Mouse (Mus musculus) limb, embryonic 11.5 days (tissue): Measurements from ENCODE around the gene Ppp1r3e. TPM values are rescaled to one million over a fixed set of nuclear protein-coding genes. Genes with fewer than 3 reads are reported as not detected.
A peak's percentile ranks its signal among the peaks of the same experiment; 100 is the strongest.

Experiments used
- ATAC-seq: fragments of 200-750 bp; cut with Nextera tagmentation; 2 replicates; pipeline ENCODE4 v1.8.0; 2017; ENCODE audit warnings: low read depth; ENCODE audit not compliant: insufficient number of reproducible peaks, low FRiP score, low TSS enrichment
- DNase-seq: peaks from one replicate; pipeline ENCODE4 v3.0.0-alpha.2; 2015; ENCODE audit warnings: low spot score
- H3K27ac ChIP-seq: fragments of 300-500 bp; sonication (generic); replicated peaks from 2 replicates; pipeline ENCODE4 v1.5.1; 2014; ENCODE audit warnings: low read depth, mild to moderate bottlenecking, low read length
- H3K27me3 ChIP-seq: fragments of 300-500 bp; sonication (generic); 2 replicates; pipeline ENCODE4 v1.6.1; 2014; ENCODE audit warnings: mild to moderate bottlenecking, low read length, mixed read lengths; ENCODE audit not compliant: control insufficient read depth, insufficient read depth
- H3K36me3 ChIP-seq: fragments of 300-500 bp; sonication (generic); 2 replicates; pipeline ENCODE4 v1.6.1; 2014; ENCODE audit warnings: mild to moderate bottlenecking, low read length, moderate library complexity, mixed read lengths; ENCODE audit not compliant: control insufficient read depth, insufficient read depth
- H3K4me1 ChIP-seq: fragments of 300-500 bp; sonication (generic); 2 replicates; pipeline ENCODE4 v1.6.1; 2014; ENCODE audit warnings: low read length, mixed read lengths; ENCODE audit not compliant: control insufficient read depth, insufficient read depth
- H3K4me2 ChIP-seq: fragments of 300-500 bp; sonication (generic); 2 replicates; pipeline ENCODE4 v1.6.1; 2014; ENCODE audit warnings: low read depth, mild to moderate bottlenecking, moderate library complexity; ENCODE audit not compliant: severe bottlenecking
- H3K4me3 ChIP-seq: fragments of 300-500 bp; sonication (generic); 2 replicates; pipeline ENCODE4 v1.5.1; 2014; ENCODE audit warnings: low read depth, low read length
- H3K9ac ChIP-seq: fragments of 300-500 bp; sonication (generic); 2 replicates; pipeline ENCODE4 v1.6.1; 2014; ENCODE audit warnings: mild to moderate bottlenecking, low read length
- H3K9me3 ChIP-seq: fragments of 300-500 bp; sonication (generic); 2 replicates; pipeline ENCODE4 v1.6.1; 2016; ENCODE audit warnings: low read length; ENCODE audit not compliant: control insufficient read depth
- WGBS: fragments of 180-500 bp; shearing (Covaris S2); extraction: QIAGEN DNeasy Blood & Tissue Kit; methylation state at CpG from one replicate; pipeline ENCODE4 v1.1.7; 2014; 5-methylcytosine and 5-hydroxymethylcytosine counted together
- polyA plus RNA-seq: library from polyadenylated mRNA; unstranded; fragments of >200 nt; fragmentation: Nextera tagmentation; extraction: Ambion mirVana; gene quantifications from 2 replicates; pipeline ENCODE4 v1.2.1, GENCODE M21; 2014

Gene Ppp1r3e
- polyA plus RNA-seq, 1 experiment from 2014 or later = 0.37 TPM

GRCm38 (mm10) chr14:54885309-54885708 lies 8.0 kb upstream of the Ppp1r3e start:
- DNase-seq (no peak), ATAC-seq (no peak)
- H3K27me3 ChIP-seq = no peaks in the 10 kb centered on the region
- H3K4me1 ChIP-seq = peaks cover 9% of the 10 kb centered on the region
- 93% methylated on average over 11 of the region's 11 CpGs for WGBS
- no peak overlapping the region for H3K27ac ChIP-seq
- no peak overlapping the region for H3K9ac ChIP-seq
- no peak overlapping the region for H3K4me3 ChIP-seq
- H3K4me2 ChIP-seq = no peak overlapping the region
- H3K9me3 ChIP-seq = no peaks in the 10 kb centered on the region
- no peaks in the 10 kb centered on the region for H3K36me3 ChIP-seq

GRCm38 (mm10) chr14:54884022-54884712 lies 6.8 kb upstream of the Ppp1r3e start:
- DNase-seq (no peak), ATAC-seq (0 out of 2 replicates have a peak, but pooled peaks have one; percentile 4)
- WGBS = 19% methylated on average over 21 of the region's 21 CpGs
- Histone ChIP-seq H3K27me3 (no peaks in the 10 kb centered on the region), H3K9ac (peak overlapping the region; percentile 53), H3K4me3 (peak overlapping the region; percentile 38), H3K4me1 (peaks cover 9% of the 10 kb centered on the region), H3K36me3 (no peaks in the 10 kb centered on the region), H3K27ac (peak overlapping the region; percentile 72), H3K4me2 (peak overlapping the region; percentile 66), H3K9me3 (no peaks in the 10 kb centered on the region)

GRCm38 (mm10) chr14:54883154-54884021 lies 6.0 kb upstream of the Ppp1r3e start, which contains the start of the genes Bcl2l2 and Gm20521:
TSS of gene Bcl2l2 (plus strand) at chr14:54883377.
TSS of gene Gm20521 (plus strand) at chr14:54883441.
- Histone ChIP-seq H3K27me3 (no peaks in the 10 kb centered on the region; the same call in 1 of the 2 replicates), H3K27ac (peak within 1 kb of the TSS; percentile 72), H3K4me3 (peak within 1 kb of the TSS; percentile 38), H3K9me3 (no peaks in the 10 kb centered on the region), H3K36me3 (no peaks in the 10 kb centered on the region), H3K9ac (peak within 1 kb of the TSS; percentile 53), H3K4me2 (peak within 1 kb of the TSS; percentile 66), H3K4me1 (peaks cover 9% of the 10 kb centered on the region)
- DNase-seq (peak; percentile 83), ATAC-seq (peak; percentile 81)
- WGBS = 1% methylated on average over 27 of the region's 27 CpGs

- peaks cover 18% of the 10 kb centered on the region for H3K27me3 ChIP-seq
- no peaks in the 10 kb centered on the region for H3K36me3 ChIP-seq
- peak overlapping the region; percentile 57 for H3K4me3 ChIP-seq
- WGBS = under 1% methylated on average over 53 of the region's 72 CpGs
- no peaks in the 10 kb centered on the region for H3K9me3 ChIP-seq
- H3K4me1 ChIP-seq = peaks cover 9% of the 10 kb centered on the region
- ATAC-seq (peak; percentile 81), DNase-seq (peak; percentile 86)
- H3K4me2 ChIP-seq = peak overlapping the region; percentile 99
- peak overlapping the region; percentile 72 for H3K9ac ChIP-seq
- no peak overlapping the region for H3K27ac ChIP-seq
Measured at GRCm38 (mm10) chr14:54876539-54877047, 757 bp downstream of the Ppp1r3e start.

- H3K9me3 ChIP-seq = no peaks in the 10 kb centered on the region
- peak overlapping the region; percentile 99 for H3K4me2 ChIP-seq
- peak overlapping the region; percentile 72 for H3K9ac ChIP-seq
- no peaks in the 10 kb centered on the region for H3K36me3 ChIP-seq
- H3K4me3 ChIP-seq = peak overlapping the region; percentile 57
- DNase-seq (no peak), ATAC-seq (peak; percentile 41; the same call in 1 of the 2 replicates)
- 2% methylated on average over 36 of the region's 36 CpGs for WGBS
- H3K27ac ChIP-seq = no peak overlapping the region
- H3K4me1 ChIP-seq = peaks cover 9% of the 10 kb centered on the region
- peaks cover 18% of the 10 kb centered on the region for H3K27me3 ChIP-seq
Measured at GRCm38 (mm10) chr14:54875844-54876538, 1.4 kb downstream of the Ppp1r3e start.

- DNase-seq (no peak), ATAC-seq (no peak)
- Histone ChIP-seq H3K9me3 (no peaks in the 10 kb centered on the region), H3K4me1 (peaks cover 9% of the 10 kb centered on the region), H3K27me3 (peaks cover 18% of the 10 kb centered on the region), H3K9ac (no peak overlapping the region), H3K36me3 (no peaks in the 10 kb centered on the region), H3K4me2 (no peak overlapping the region), H3K4me3 (no peak overlapping the region), H3K27ac (no peak overlapping the region)
- WGBS = 85% methylated on average over 3 of the region's 3 CpGs
Measured at GRCm38 (mm10) chr14:54874165-54874564, 3.2 kb downstream of the Ppp1r3e start.

GRCm38 (mm10) chr14:54870861-54871260 lies 6.5 kb downstream of the Ppp1r3e start, which contains the start of gene Homez:
TSS of gene Homez (minus strand) at chr14:54870961.
- no peaks in the 10 kb centered on the region for H3K36me3 ChIP-seq
- H3K4me3 ChIP-seq = no peak within 1 kb of the TSS
- ATAC-seq (no peak), DNase-seq (no peak)
- peaks cover 5% of the 10 kb centered on the region; the same call in 1 of the 2 replicates for H3K27me3 ChIP-seq
- WGBS = 90% methylated on average over 5 of the region's 5 CpGs
- no peak within 1 kb of the TSS for H3K9ac ChIP-seq
- H3K4me2 ChIP-seq = no peak within 1 kb of the TSS
- H3K4me1 ChIP-seq = peaks cover 2% of the 10 kb centered on the region
- no peaks in the 10 kb centered on the region for H3K9me3 ChIP-seq
- H3K27ac ChIP-seq = no peak within 1 kb of the TSS

GRCm38 (mm10) chr14:54868026-54868425 lies 9.3 kb downstream of the Ppp1r3e start:
- Histone ChIP-seq H3K4me3 (no peak overlapping the region), H3K4me2 (no peak overlapping the region), H3K9me3 (no peaks in the 10 kb centered on the region), H3K4me1 (no peaks in the 10 kb centered on the region), H3K36me3 (no peaks in the 10 kb centered on the region), H3K27me3 (no peaks in the 10 kb centered on the region), H3K27ac (no peak overlapping the region), H3K9ac (no peak overlapping the region)
- whole genome bisulfite sequencing = 82% methylated on average over 4 of the region's 4 CpGs
- DNase-seq = no peak
- ATAC-seq = no peak
